Mouse (Mus musculus) G1E (cell line): Measurements from ENCODE around the gene Zfp292.

Experiments used
- CTCF ChIP-seq: IDR thresholded peaks from 2 replicates; pipeline ENCODE4 v1.5.1; 2012; ENCODE audit warnings: low read depth, low read length, inconsistent platforms, mixed read lengths
- GATA1 ChIP-seq: IDR thresholded peaks from 2 replicates; pipeline ENCODE4 v1.6.1; 2012; ENCODE audit warnings: borderline replicate concordance, low read length, inconsistent platforms, mixed read lengths
- GATA2 ChIP-seq: IDR thresholded peaks from 2 replicates; pipeline ENCODE4 v1.6.1; 2012; ENCODE audit warnings: low read depth, low read length, inconsistent platforms, borderline replicate concordance
- POLR2AphosphoS5 ChIP-seq: IDR thresholded peaks from 2 replicates; pipeline ENCODE4 v1.6.1; 2012; ENCODE audit warnings: low read depth, low read length, inconsistent platforms; ENCODE audit not compliant: insufficient replicate concordance
- TAL1 ChIP-seq: conservative IDR thresholded peaks from 2 replicates; pipeline ENCODE4 v1.6.1; 2012; ENCODE audit warnings: low read depth, low read length, inconsistent platforms, mixed read lengths

GRCm38 (mm10) chr4:34850156-34850555, 32.6 kb downstream of the Zfp292 start:
- TF ChIP-seq CTCF = no peak
- no peak for TF ChIP-seq TAL1
- no peak for TF ChIP-seq POLR2AphosphoS5
- no peak for TF ChIP-seq GATA1
- TF ChIP-seq GATA2 = no peak
